Mouse (Mus musculus) spleen, postnatal 14 days (tissue): ENCODE data around the gene Abhd14a.
"Not testable (repeated sequence)": the region's sequence is repeated elsewhere in the genome, so short reads cannot be mapped to it uniquely, and the experiment has no call there.

Experiments used
- DNase-seq, 2 experiments: peaks; one replicate each; pipeline ENCODE4 v3.0.0; 2021 to 2022; ENCODE audit warnings: low spot score in 2 of 2

Gene Abhd14a

GRCm38 (mm10) chr9:106447348-106447747 is at the start of gene Abhd14a, which contains the start of gene Abhd14b:
TSS of gene Abhd14a (minus strand) at chr9:106447678.
TSS of gene Abhd14b (plus strand) at chr9:106447459.
- peak; percentile 65 to 68 for DNase-seq

GRCm38 (mm10) chr9:106487602-106488001 is 40.1 kb upstream of the Abhd14a start:
- DNase-seq = not testable (repeated sequence)

- DNase-seq = no peak
These were observed 37.6 kb upstream of the Abhd14a start for GRCm38 (mm10) chr9:106485076-106485475.

DNA sequence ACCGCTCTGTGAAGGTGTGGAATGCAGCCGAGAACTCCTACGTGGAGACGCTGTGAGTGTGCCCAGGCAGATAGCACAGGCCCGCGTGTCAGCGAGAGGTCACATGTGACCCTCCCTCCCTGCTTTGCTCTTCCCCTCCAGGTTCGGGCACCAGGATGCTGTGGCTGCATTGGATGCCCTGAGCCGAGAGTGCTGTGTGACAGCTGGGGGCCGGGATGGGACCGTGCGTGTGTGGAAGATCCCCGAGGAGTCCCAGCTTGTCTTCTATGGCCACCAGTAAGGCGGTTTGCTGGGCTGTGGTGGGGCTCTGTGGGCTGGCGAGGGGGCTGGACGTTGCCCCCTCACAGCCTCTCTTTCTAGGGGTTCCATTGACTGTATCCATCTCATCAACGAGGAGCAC is 36.1 kb upstream of the Abhd14a start:
- no peak for DNase-seq

GRCm38 (mm10) chr9:106483136-106483535 is 35.7 kb upstream of the Abhd14a start:
- DNase-seq = peak in 1 of 2 experiments; percentile 6

GRCm38 (mm10) chr9:106482578-106483115 is 35.2 kb upstream of the Abhd14a start:
- DNase-seq = no peak

GRCm38 (mm10) chr9:106481676-106482075 is 34.2 kb upstream of the Abhd14a start:
- DNase-seq = peak in 1 of 2 experiments; percentile 5

GRCm38 (mm10) chr9:106481075-106481474 is 33.6 kb upstream of the Abhd14a start:
- peak in 1 of 2 experiments; percentile 6 for DNase-seq

- no peak for DNase-seq
These were observed 33.1 kb upstream of the Abhd14a start for GRCm38 (mm10) chr9:106480541-106480940.

GRCm38 (mm10) chr9:106478101-106478500 is 30.6 kb upstream of the Abhd14a start:
- no peak for DNase-seq

DNA sequence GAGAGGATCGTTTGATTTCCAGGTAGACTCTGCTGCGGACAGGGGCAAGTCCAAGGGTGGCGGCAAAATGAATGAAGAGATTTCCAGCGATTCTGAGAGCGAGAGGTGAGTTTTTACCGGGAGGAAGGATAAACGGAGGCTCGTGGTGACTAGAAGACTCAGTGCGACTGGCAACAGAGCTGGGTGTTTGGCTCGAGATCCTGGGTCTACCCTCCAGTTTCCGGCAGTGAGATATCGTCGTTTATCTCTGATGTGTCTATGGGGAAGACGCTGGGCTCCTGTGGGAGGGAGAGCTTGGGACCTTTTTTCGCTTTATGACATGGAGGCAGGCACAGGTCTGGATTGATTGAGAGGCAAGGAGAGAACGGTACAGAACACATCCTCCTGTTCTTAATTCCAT is 30.2 kb upstream of the Abhd14a start:
- no peak for DNase-seq

GRCm38 (mm10) chr9:106476924-106477484 is 29.5 kb upstream of the Abhd14a start, which contains the start of gene Parp3:
TSS of gene Parp3 (minus strand) at chr9:106476949.
- peak; percentile 91 to 92 for DNase-seq

GRCm38 (mm10) chr9:106476002-106476923 is 28.8 kb upstream of the Abhd14a start:
- peak; percentile 37 to 52 for DNase-seq

GRCm38 (mm10) chr9:106475663-106476001 is 28.2 kb upstream of the Abhd14a start, which contains the start of gene Rrp9:
TSS of gene Rrp9 (plus strand) at chr9:106475963.
- DNase-seq = no peak

DNA sequence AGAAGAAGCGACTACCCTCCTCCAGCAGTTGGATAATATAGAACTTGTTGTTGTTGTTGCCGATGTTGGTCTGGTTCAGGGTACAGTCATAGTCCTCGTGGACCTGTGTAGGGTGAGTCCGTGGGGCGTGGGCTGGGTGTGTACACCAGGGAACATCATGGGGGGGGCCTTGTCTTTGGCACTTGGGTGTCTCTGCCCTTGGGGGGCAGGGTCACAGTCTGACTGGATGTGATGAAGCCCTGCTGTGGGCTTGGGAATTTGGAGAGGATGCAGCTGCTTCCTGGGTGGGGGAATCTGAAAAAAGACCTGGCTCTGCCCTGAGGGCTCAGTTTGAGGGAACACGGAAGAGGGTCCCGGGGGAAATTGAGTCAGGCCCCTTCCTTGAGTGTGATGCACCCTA is 27.6 kb upstream of the Abhd14a start:
- no peak for DNase-seq

DNA sequence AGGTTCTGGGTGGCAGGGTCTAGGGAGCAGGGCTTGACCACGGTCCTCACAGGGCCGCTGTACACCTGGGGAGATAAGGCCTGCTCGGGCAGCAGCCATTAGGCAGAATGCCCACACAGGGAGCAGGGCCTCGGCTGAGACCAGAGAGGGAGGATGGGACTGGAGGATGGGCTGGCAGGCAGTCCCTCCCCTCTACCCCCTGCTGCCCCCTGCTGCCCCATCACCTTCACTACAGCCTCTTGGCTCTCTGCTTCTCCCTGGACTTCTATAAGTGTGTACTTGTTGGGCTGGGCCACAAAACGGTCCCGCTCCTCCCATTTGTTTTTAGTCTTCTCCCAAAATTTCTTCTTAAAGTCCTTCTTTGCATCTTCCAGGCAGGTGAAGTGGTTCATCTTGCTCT is 27.0 kb upstream of the Abhd14a start:
- DNase-seq = peak; percentile 34 to 55

DNA sequence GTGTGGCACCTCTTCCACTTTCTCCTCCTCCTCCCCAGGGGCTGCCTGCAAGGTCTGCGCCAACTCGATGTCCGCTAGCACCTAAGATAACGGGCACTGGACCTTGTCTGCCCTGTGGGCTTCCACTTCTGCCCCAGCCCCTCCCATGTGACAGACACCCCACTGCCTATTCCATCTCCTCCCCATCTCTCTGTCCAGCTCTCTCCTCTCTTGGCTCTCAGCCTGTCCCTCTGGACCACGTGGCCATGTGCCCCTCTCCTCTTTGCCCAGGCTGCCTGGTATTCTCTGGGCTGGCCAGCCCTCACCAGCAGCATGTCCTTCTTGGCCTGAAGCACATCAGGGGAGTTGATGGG is 26.3 kb upstream of the Abhd14a start:
- no peak for DNase-seq

DNA sequence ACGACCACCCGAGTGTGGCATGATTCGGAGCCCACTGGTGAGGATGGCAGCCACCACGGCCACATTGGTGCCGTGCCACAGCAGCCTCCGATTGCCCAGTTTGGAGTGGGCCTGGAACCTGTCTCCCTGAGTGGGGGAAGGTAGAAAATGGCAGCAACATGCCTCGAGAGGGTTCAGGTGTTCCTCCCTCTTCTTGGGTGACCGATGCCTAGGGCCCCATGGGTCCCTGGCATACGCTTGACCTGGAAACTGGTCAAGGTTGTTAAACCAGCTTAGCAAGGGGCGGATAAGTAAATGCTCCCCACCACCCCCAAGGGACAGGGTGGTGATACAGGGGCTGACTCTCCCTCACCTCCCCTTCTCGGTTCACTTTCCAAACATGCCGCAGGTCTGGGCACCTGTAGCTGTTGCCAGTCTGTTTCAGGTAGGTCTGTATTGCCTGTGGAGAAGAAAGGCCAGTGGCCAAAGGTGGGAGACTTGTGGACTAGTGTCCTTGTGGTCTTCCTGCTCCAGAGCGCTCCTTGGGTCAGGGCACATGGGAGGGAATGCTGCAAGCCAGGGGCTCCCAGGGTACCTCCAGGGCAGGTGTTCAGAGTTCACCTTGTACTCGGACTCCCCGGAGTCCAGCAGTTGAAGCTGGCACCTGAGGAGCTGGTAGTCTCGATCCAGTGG is 25.7 kb upstream of the Abhd14a start:
- DNase-seq = no peak

- no peak for DNase-seq
These were observed 24.8 kb upstream of the Abhd14a start for GRCm38 (mm10) chr9:106472321-106472720.

DNA sequence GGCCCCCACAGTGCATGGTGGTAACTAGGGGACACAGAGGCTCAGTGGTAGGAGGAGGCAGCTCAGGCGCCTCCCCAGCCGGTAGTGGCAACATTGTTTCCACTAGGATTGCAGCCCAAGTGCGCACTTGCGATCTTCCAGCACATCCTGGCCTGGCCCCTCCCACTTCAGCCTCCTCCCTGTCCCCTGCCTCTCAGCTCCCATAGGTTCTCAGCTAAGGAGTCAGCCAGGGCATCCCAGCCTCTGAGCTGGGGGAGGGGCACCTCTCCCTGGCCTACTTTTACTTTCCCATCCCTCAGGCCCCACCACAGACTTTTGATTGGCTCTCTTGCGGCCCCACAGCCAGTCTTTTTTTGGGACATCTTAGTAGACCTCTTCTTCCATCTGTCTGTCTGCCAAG is 24.4 kb upstream of the Abhd14a start:
- no peak for DNase-seq

GRCm38 (mm10) chr9:106470991-106471750 is 23.7 kb upstream of the Abhd14a start:
- DNase-seq = no peak
